Comparison of ENCODE assay signal across 24 mouse cellular contexts in the genomic region with DNA sequence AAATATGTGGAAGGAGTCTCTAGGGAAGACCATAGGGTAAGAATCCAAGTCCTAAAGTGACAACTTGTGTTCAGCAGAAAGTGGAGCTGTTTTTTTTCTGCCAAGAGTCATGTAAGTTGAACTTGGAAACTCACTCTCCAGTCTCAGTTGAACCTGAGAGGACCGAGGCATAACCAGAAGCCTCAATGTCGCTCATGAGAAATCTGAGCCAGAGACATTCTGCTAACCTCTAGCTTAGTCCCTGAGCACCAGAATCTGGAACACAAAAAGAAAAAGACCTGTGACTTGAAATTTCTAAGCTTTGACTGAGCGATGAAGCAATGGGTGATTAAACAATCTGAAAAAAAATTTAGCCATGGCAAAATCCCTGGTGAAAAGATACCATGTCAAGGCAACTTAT.
DNase-seq lines count a peak whose midpoint lies in the region; ATAC-seq and TF ChIP-seq lines count a peak whose summit lies in the region.
"Had no signal": no experiment of that assay in that cellular context is flagged by ENCODE, and none has a peak within 500 bp of the region (broad histone marks: within the 10 kb centered on the region; RNA-seq: fewer than 3 reads in every experiment).

No protein-coding gene starts in this region.

- DNase-seq in adrenal gland, postnatal 10 days, result peak; percentile 26
- no peak for DNase-seq in adrenal gland, adult 18-20 months (ENCODE audit: low spot score in 2 of 2)
- DNase-seq in gastrocnemius, adult 2 months, result no peak
- no peak for DNase-seq in gastrocnemius, postnatal 14 days
- peak; percentile 1 to 2 for DNase-seq in heart, adult 9 months (ENCODE audit: low spot score in 2 of 2)
- DNase-seq in cerebellum, adult 11 months, result no peak
- DNase-seq: adrenal gland, adult 2 months; cerebellum, adult 18-20 months; cerebellum, adult 9-10 months; cerebellum, postnatal 25 days; forebrain, postnatal 0 days; kidney, adult 18-20 months; kidney, adult 9 months had no signal

- intact Hi-C loops in gastrocnemius, adult 2 months (cut with DNase I), result loop anchor here (2.0 kb wide), 1 partner anchor 73 kb away; no protein-coding TSS in a partner anchor
- intact Hi-C loops in gastrocnemius, postnatal 14 days (cut with DNase I; ENCODE audit: low total_unique reads), result no loop called here

- peak overlapping the region; percentile 67 for H3K27ac ChIP-seq in gastrocnemius, adult 2 months
- no peak overlapping the region for H3K27ac ChIP-seq in heart, embryonic 12.5 days (ENCODE audit: poor library complexity, severe bottlenecking)
- H3K27ac ChIP-seq: embryonic facial prominence, embryonic 12.5 days; embryonic facial prominence, embryonic 15.5 days; heart, embryonic 10.5 days; hindbrain, embryonic 10.5 days; hindbrain, embryonic 14.5 days; hindbrain, postnatal 0 days had no signal

- H3K4me2 ChIP-seq in heart, embryonic 12.5 days, result no peak overlapping the region
- H3K4me2 ChIP-seq: embryonic facial prominence, embryonic 12.5 days; embryonic facial prominence, embryonic 15.5 days; hindbrain, embryonic 14.5 days had no signal

- no peaks in the 10 kb centered on the region for H3K36me3 ChIP-seq in heart, embryonic 12.5 days
- H3K36me3 ChIP-seq: embryonic facial prominence, embryonic 12.5 days; embryonic facial prominence, embryonic 15.5 days; heart, embryonic 10.5 days; hindbrain, embryonic 10.5 days had no signal

- ATAC-seq in heart, embryonic 12.5 days (ENCODE audit: insufficient number of reproducible peaks, low FRiP score), result no peak
- ATAC-seq: activated CD4-positive, CD25-positive, alpha-beta regulatory T cell, adult 4 months; forebrain, embryonic 14.5 days; forebrain, postnatal 0 days; hindbrain, postnatal 0 days; inflammation-experienced regulatory T-cells, adult 6 months; intestine, embryonic 16.5 days had no signal

- no peak overlapping the region for H3K9ac ChIP-seq in heart, embryonic 12.5 days
- H3K9ac ChIP-seq: embryonic facial prominence, embryonic 12.5 days; embryonic facial prominence, embryonic 15.5 days; forebrain, postnatal 0 days; hindbrain, embryonic 14.5 days had no signal

- no peak overlapping the region for H3K4me3 ChIP-seq in gastrocnemius, adult 2 months
- no peak overlapping the region for H3K4me3 ChIP-seq in heart, embryonic 12.5 days
- H3K4me3 ChIP-seq: embryonic facial prominence, embryonic 12.5 days; embryonic facial prominence, embryonic 15.5 days; heart, embryonic 10.5 days; hindbrain, embryonic 10.5 days had no signal

- H3K27me3 ChIP-seq in heart, embryonic 12.5 days (replicated peaks), result no peaks in the 10 kb centered on the region
- H3K27me3 ChIP-seq: embryonic facial prominence, embryonic 12.5 days; embryonic facial prominence, embryonic 15.5 days had no signal

- no peaks in the 10 kb centered on the region for H3K4me1 ChIP-seq in heart, embryonic 12.5 days (replicated peaks)
- H3K4me1 ChIP-seq: embryonic facial prominence, embryonic 12.5 days; embryonic facial prominence, embryonic 15.5 days; heart, embryonic 10.5 days; hindbrain, embryonic 10.5 days had no signal

- no peak for TF ChIP-seq CTCF in gastrocnemius, adult 2 months (IDR thresholded peaks at IDR 0.05)

- no peaks in the 10 kb centered on the region for H3K9me3 ChIP-seq in heart, embryonic 12.5 days (replicated peaks)
- H3K9me3 ChIP-seq: embryonic facial prominence, embryonic 12.5 days; embryonic facial prominence, embryonic 15.5 days; heart, embryonic 10.5 days; hindbrain, embryonic 10.5 days had no signal

- WGBS in heart, embryonic 12.5 days, result 84% methylated on average over 3 of the region's 3 CpGs

Comparison
In these comparisons a context has a peak if more than half of its experiments do, and no peak if none do; other contexts are left out.
1. DNase-seq: peak in adrenal gland, postnatal 10 days (single experiment) and heart, adult 9 months (2 of 2); none in adrenal gland, adult 18-20 months (0 of 2), gastrocnemius, adult 2 months (single experiment), gastrocnemius, postnatal 14 days (single experiment) and cerebellum, adult 11 months (single experiment).